Mouse (Mus musculus) C2C12 (cell line): ENCODE measurements around the gene Hoxa3. TPM values are rescaled to one million over a fixed set of nuclear protein-coding genes. Genes with fewer than 3 reads are reported as not detected.

Experiments
- H3K27me3 ChIP-seq: one replicate; pipeline ENCODE4 v1.6.1; 2011; ENCODE audit not compliant: control insufficient read depth, insufficient read depth, insufficient read length
- H3K36me3 ChIP-seq: one replicate; pipeline ENCODE4 v1.6.1; 2011; ENCODE audit not compliant: control insufficient read depth, insufficient read depth
- H3K4me3 ChIP-seq: one replicate; pipeline ENCODE4 v1.5.1; 2011; ENCODE audit warnings: mild to moderate bottlenecking, control low read depth; ENCODE audit not compliant: poor library complexity, insufficient read depth, severe bottlenecking
- H3K79me2 ChIP-seq: one replicate; pipeline ENCODE4 v1.6.1; 2011; ENCODE audit not compliant: control insufficient read depth, insufficient read depth
- H3K79me3 ChIP-seq: one replicate; pipeline ENCODE4 v1.6.1; 2011; ENCODE audit warnings: low read depth, control low read depth
- H3ac ChIP-seq: one replicate; pipeline ENCODE3; 2011; ENCODE audit warnings: low read depth; ENCODE audit not compliant: control insufficient read depth, insufficient read length
- CEBPB ChIP-seq: IDR thresholded peaks from one replicate; pipeline ENCODE4 v1.6.1; 2011; ENCODE audit warnings: low read depth, mild to moderate bottlenecking, control low read depth, moderate library complexity
- CTCF ChIP-seq: IDR thresholded peaks from one replicate; pipeline ENCODE4 v1.5.1; 2011; ENCODE audit not compliant: control insufficient read depth, insufficient read depth, insufficient read length
- FOSL1 ChIP-seq: IDR thresholded peaks from one replicate; pipeline ENCODE4 v1.8.0; 2011; ENCODE audit warnings: mild to moderate bottlenecking, low read length; ENCODE audit not compliant: poor library complexity, insufficient read depth, severe bottlenecking
- MAX ChIP-seq: IDR thresholded peaks from one replicate; pipeline ENCODE4 v1.6.1; 2011; ENCODE audit warnings: mild to moderate bottlenecking, control low read depth
- MYOD1 ChIP-seq: IDR thresholded peaks from one replicate; pipeline ENCODE4 v1.6.1; 2011; ENCODE audit warnings: low read depth; ENCODE audit not compliant: control insufficient read depth, insufficient read length
- MYOG ChIP-seq: IDR thresholded peaks from one replicate; pipeline ENCODE4 v1.6.1; 2011; ENCODE audit not compliant: control insufficient read depth, insufficient read length; ENCODE audit errors: extremely low read depth
- USF1 ChIP-seq: IDR thresholded peaks from one replicate; pipeline ENCODE4 v1.6.1; 2011; ENCODE audit warnings: low read depth, mild to moderate bottlenecking, control low read depth, moderate library complexity
- polyA plus RNA-seq: library from polyadenylated mRNA; unstranded; fragments of >200 nt; fragmentation: generic; extraction: Trizol; gene quantifications from one replicate; pipeline ENCODE4 v1.2.1, GENCODE M21; 2012; ENCODE audit warnings: missing spikeins

Hoxa3 gene
- polyA plus RNA-seq, 1 experiment: 0.67 TPM

DNA sequence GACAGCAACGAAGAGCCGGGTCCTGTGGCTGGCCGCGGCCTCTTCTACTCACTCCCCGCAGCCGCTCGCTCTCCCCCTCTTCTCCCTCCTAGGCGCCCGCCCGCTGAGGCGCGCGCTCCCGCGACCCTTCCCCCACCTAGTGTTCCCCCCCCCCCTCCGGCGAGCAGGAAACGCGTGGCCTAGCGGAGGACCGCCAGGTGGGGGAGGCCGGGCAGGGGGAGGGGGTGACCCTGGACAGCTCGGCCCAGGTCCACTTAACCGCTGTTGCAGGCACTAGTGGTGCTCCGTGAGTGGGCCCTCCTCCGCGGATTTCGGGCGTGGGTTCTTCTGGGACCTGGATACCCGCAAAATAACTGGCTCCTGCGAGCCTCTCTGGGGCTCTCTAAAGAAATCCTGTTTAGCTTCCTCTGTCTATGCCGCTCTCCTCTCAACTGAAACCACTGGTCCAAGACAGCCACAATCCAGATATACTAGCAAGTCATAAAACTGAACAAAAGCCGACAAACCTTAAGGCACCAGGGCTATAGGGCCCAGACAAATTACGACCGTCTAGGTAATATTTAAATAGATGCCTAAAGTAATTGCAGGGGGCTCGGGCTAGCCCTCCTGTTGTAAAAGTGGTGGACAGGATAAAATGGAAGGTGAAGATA is 17.5 kb upstream of the Hoxa3 start, which contains the start of gene Hoxa9:
Gene Hoxa9, minus strand, starts transcription at position 574 of the 650 bp plus-strand sequence.
- no peaks in the 10 kb centered on the region for H3K36me3 ChIP-seq
- TF ChIP-seq USF1 (no peak), MYOD1 (no peak), MYOG (no peak), FOSL1 (no peak), CEBPB (no peak), CTCF (no peak), MAX (no peak)
- H3K79me3 ChIP-seq: peaks cover 85% of the 10 kb centered on the region
- H3K27me3 ChIP-seq: no peaks in the 10 kb centered on the region
- H3ac ChIP-seq: peak within 1 kb of the TSS; percentile 78
- H3K79me2 ChIP-seq: peaks cover 100% of the 10 kb centered on the region
- peak within 1 kb of the TSS; percentile 45 for H3K4me3 ChIP-seq

DNA sequence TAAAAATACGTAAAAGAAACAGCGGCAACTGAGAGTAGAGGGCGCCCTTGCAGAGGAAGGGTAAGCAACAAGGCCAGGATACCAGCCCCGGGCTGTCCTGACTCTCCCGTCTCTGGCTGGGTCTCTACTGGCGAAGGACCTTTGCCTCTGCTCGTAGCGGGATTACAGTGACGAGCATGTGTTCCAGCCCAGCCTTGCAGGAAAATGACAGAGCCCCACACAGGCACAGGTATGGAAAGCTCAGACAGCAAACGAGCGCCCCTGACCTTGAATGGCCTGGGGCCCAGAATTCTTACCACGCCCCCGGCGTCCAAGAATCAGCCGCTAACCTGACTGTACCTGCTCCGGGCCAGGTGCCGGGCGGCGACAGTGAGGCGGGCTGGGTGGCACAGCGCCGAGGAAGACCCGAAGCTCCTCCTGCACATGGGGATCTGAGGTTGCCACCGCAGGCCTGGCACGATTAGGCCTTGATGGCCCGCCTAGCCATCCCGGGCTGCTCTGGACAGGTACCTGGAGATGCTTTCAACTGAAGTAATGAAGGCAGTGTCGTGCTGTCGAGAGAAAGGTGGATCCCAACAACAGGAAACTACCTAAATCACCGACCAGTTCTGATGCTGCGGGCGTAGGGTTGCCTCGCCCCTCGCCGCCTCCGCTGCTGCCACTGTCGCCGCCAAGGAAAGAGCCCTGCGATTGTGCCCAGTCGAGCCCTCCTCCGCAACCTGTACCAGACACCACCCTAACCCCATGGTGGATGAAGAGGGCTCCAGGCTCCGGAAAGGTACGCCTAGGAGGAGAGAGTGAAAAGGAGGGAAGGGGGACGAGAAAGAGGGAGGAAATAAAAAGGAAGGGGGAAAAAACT is 16.7 kb upstream of the Hoxa3 start:
- Histone ChIP-seq H3K4me3 (peak overlapping the region; percentile 36), H3K79me2 (peaks cover 100% of the 10 kb centered on the region), H3K27me3 (no peaks in the 10 kb centered on the region), H3ac (peak overlapping the region; percentile 64), H3K36me3 (no peaks in the 10 kb centered on the region), H3K79me3 (peaks cover 83% of the 10 kb centered on the region)
- TF ChIP-seq MYOG (no peak), CTCF (no peak), MAX (no peak), FOSL1 (no peak), USF1 (no peak), MYOD1 (no peak), CEBPB (no peak)

DNA sequence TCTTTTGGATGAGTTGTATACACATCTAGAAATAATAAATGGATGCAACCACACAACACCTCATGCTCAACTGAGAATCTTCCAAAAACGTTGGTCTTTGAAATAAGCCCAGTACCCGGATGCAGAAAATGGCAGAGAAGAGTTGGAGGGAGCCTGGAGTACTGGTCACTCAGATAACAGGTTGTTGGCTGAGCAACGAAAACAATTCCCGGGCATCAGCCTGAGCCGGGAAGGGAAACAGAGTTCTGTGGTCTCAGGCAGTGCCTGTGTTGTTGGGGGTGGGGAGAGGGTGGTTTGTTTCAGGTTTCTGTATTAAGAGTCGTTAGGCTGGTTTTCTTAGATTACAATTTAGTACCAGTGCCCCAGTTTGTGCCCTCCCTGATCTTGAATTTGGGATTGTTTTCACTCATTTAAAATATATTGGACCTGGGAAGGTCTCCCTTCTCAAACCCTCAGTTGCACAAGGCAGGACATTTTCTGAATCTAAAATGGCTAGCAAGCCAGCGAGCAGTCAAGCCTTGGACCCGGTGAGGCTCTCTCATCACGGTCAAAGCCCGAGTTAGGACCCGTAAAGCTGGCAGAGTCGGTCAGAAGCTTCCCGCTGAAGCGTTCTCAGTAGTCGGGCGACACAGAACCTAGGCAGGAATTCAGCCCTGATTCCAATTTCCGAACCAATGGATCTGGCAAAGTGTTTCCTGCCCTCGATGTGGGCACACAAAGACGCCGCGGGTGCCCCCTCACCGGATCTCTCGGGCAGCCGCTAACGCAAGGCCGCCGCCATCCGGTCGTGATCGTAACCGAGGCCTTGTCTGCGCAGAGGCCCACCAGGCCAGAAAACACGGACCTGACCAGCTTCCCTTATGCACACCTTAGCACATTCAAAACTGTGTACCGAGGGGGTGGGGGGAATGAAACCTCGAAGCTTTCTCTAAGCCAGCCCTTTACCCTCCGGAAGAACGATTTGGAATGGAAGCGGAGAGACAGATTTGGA is 15.6 kb upstream of the Hoxa3 start:
- Histone ChIP-seq H3K27me3 (no peaks in the 10 kb centered on the region), H3K79me2 (peaks cover 100% of the 10 kb centered on the region), H3ac (peak overlapping the region; percentile 77), H3K4me3 (peak overlapping the region; percentile 36), H3K79me3 (peaks cover 85% of the 10 kb centered on the region), H3K36me3 (peaks cover 4% of the 10 kb centered on the region)
- TF ChIP-seq CTCF (no peak), MYOG (no peak), MAX (no peak), FOSL1 (no peak), USF1 (no peak), MYOD1 (no peak), CEBPB (no peak)

DNA sequence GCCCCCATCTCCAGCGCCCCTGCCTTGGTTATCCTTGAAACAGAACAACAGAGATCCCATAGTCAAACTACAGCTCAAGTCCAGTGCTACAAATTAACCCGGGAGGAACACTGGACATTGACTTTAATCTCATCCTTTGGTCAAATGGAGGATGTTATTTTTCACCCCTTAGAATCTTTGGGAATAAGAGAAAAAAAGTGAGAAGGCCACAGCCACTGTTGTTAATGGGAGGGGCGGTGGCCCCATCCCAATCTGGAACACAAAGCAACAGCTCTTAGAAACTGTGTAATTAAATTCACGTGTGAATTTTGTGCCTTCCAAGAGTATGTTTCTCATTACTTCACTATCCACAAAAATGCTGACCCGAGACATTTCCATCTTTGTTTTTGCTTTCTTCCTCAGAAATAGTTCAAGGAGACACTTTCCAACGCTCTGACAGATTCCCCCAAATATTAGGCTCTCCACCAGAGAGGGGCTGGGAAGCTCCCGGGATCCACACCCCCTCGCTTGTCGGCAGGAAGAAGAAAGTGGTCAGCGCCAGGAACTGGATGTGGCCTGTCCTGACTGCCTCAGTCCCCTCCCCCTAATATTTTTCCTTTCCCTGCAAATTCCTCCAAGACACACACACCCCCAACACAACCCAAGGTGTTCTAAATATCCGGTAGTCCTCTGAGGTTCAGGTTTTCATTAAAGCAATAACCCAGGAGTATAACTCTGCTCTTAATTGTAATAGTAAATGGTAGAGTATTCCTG is 14.5 kb upstream of the Hoxa3 start:
- H3K4me3 ChIP-seq: no peak overlapping the region
- H3K27me3 ChIP-seq: no peaks in the 10 kb centered on the region
- H3K79me3 ChIP-seq: peaks cover 84% of the 10 kb centered on the region
- H3K36me3 ChIP-seq: peaks cover 11% of the 10 kb centered on the region
- TF ChIP-seq MYOD1: no peak
- peaks cover 100% of the 10 kb centered on the region for H3K79me2 ChIP-seq
- no peak overlapping the region for H3ac ChIP-seq
